Mouse (Mus musculus) forebrain, embryonic 12.5 days (tissue): ENCODE measurements around the gene Flywch2. TPM values are rescaled to one million over a fixed set of nuclear protein-coding genes. Genes with fewer than 3 reads are reported as not detected.

Experiments
- ATAC-seq: fragments of 200-750 bp; cut with Nextera tagmentation; 2 replicates; pipeline ENCODE4 v1.8.0; 2017; ENCODE audit warnings: moderate TSS enrichment; ENCODE audit not compliant: low FRiP score
- H3K27ac ChIP-seq: fragments of 300-500 bp; sonication (generic); 2 replicates; pipeline ENCODE4 v1.5.1; 2016; ENCODE audit warnings: mild to moderate bottlenecking
- H3K27me3 ChIP-seq: fragments of 300-500 bp; sonication (generic); 2 replicates; pipeline ENCODE4 v1.6.1; 2016; ENCODE audit warnings: mild to moderate bottlenecking
- H3K36me3 ChIP-seq: fragments of 300-500 bp; sonication (generic); replicated peaks from 2 replicates; pipeline ENCODE4 v1.6.1; 2016; ENCODE audit warnings: mild to moderate bottlenecking
- H3K4me1 ChIP-seq: fragments of 300-500 bp; sonication (generic); 2 replicates; pipeline ENCODE4 v1.6.1; 2016
- H3K4me2 ChIP-seq: fragments of 300-500 bp; sonication (generic); 2 replicates; pipeline ENCODE4 v1.6.1; 2016; ENCODE audit warnings: mild to moderate bottlenecking, moderate library complexity
- H3K4me3 ChIP-seq: fragments of 300-500 bp; sonication (generic); replicated peaks from 2 replicates; pipeline ENCODE4 v1.5.1; 2016; ENCODE audit warnings: mild to moderate bottlenecking
- H3K9ac ChIP-seq: fragments of 300-500 bp; sonication (generic); 2 replicates; pipeline ENCODE4 v1.6.1; 2016; ENCODE audit warnings: mild to moderate bottlenecking
- H3K9me3 ChIP-seq: fragments of 300-500 bp; sonication (generic); 2 replicates; pipeline ENCODE4 v1.6.1; 2016
- WGBS: fragments of 180-500 bp; shearing (Covaris S2); methylation state at CpG from one replicate; pipeline ENCODE4 v1.1.7; 2016; 5-methylcytosine and 5-hydroxymethylcytosine counted together
- polyA plus RNA-seq: library from polyadenylated mRNA; unstranded; fragments of >200 nt; fragmentation: Nextera tagmentation; extraction: Ambion mirVana; gene quantifications from 2 replicates; pipeline ENCODE4 v1.2.1, GENCODE M21; 2016

Flywch2 gene
- polyA plus RNA-seq, 1 experiment from 2014 or later = 33.5 TPM

GRCm38 (mm10) chr17:23761155-23761554 is 24.7 kb downstream of the Flywch2 start:
- Histone ChIP-seq H3K9ac (no peak overlapping the region), H3K36me3 (peaks cover 76% of the 10 kb centered on the region), H3K4me2 (no peak overlapping the region), H3K27me3 (no peaks in the 10 kb centered on the region), H3K27ac (no peak overlapping the region), H3K9me3 (no peaks in the 10 kb centered on the region), H3K4me3 (no peak overlapping the region), H3K4me1 (peaks cover 3% of the 10 kb centered on the region; the same call in 1 of the 2 replicates)
- WGBS = 93% methylated on average over 3 of the region's 3 CpGs
- ATAC-seq = no peak

- Histone ChIP-seq H3K4me3 (no peak overlapping the region), H3K36me3 (peaks cover 85% of the 10 kb centered on the region), H3K9ac (no peak overlapping the region), H3K4me1 (peaks cover 3% of the 10 kb centered on the region; the same call in 1 of the 2 replicates), H3K4me2 (no peak overlapping the region), H3K9me3 (no peaks in the 10 kb centered on the region), H3K27me3 (no peaks in the 10 kb centered on the region), H3K27ac (no peak overlapping the region)
- WGBS = 95% methylated on average over 9 of the region's 9 CpGs
- ATAC-seq = no peak
Measured at GRCm38 (mm10) chr17:23760231-23760630, 25.6 kb downstream of the Flywch2 start.

GRCm38 (mm10) chr17:23758801-23759200 is 27.1 kb downstream of the Flywch2 start:
- H3K9ac ChIP-seq = no peak overlapping the region
- H3K4me2 ChIP-seq = no peak overlapping the region
- no peak overlapping the region for H3K27ac ChIP-seq
- WGBS = 83% methylated on average over 8 of the region's 8 CpGs
- no peaks in the 10 kb centered on the region for H3K9me3 ChIP-seq
- H3K4me3 ChIP-seq = no peak overlapping the region
- peaks cover 93% of the 10 kb centered on the region for H3K36me3 ChIP-seq
- no peaks in the 10 kb centered on the region for H3K27me3 ChIP-seq
- ATAC-seq = no peak
- H3K4me1 ChIP-seq = peaks cover 3% of the 10 kb centered on the region; the same call in 1 of the 2 replicates

GRCm38 (mm10) chr17:23757581-23757980 is 28.3 kb downstream of the Flywch2 start:
- 96% methylated on average over 9 of the region's 9 CpGs for WGBS
- H3K36me3 ChIP-seq = peaks cover 97% of the 10 kb centered on the region
- ATAC-seq = no peak

GRCm38 (mm10) chr17:23755689-23756088 is 30.2 kb downstream of the Flywch2 start:
- Histone ChIP-seq H3K4me3 (no peak overlapping the region), H3K36me3 (peaks cover 93% of the 10 kb centered on the region), H3K9ac (no peak overlapping the region), H3K27me3 (no peaks in the 10 kb centered on the region), H3K4me1 (peaks cover 3% of the 10 kb centered on the region; the same call in 1 of the 2 replicates), H3K9me3 (no peaks in the 10 kb centered on the region), H3K27ac (no peak overlapping the region), H3K4me2 (no peak overlapping the region)
- no peak for ATAC-seq
- WGBS = 99% methylated on average over 13 of the region's 13 CpGs

More at GRCm38 (mm10) chr17:23757581-23757980, 28.3 kb downstream of the Flywch2 start:
- no peak overlapping the region for H3K4me2 ChIP-seq
- no peak overlapping the region for H3K9ac ChIP-seq
- H3K27me3 ChIP-seq = no peaks in the 10 kb centered on the region
- H3K4me3 ChIP-seq = no peak overlapping the region
- no peak overlapping the region for H3K27ac ChIP-seq
- peaks cover 3% of the 10 kb centered on the region; the same call in 1 of the 2 replicates for H3K4me1 ChIP-seq
- no peaks in the 10 kb centered on the region for H3K9me3 ChIP-seq

GRCm38 (mm10) chr17:23749400-23750191 is 36.3 kb downstream of the Flywch2 start:
- H3K4me3 ChIP-seq = no peak overlapping the region

GRCm38 (mm10) chr17:23748631-23749391 is 37.1 kb downstream of the Flywch2 start:
- Histone ChIP-seq H3K27ac (no peak overlapping the region), H3K36me3 (peaks cover 28% of the 10 kb centered on the region), H3K9me3 (no peaks in the 10 kb centered on the region), H3K4me1 (peaks cover 21% of the 10 kb centered on the region), H3K27me3 (peaks cover 50% of the 10 kb centered on the region), H3K4me3 (no peak overlapping the region), H3K4me2 (no peak overlapping the region), H3K9ac (no peak overlapping the region)
- WGBS = 39% methylated on average over 10 of the region's 10 CpGs
- 0 out of 2 replicates have a peak, but pooled peaks have one; percentile 12 for ATAC-seq

More at GRCm38 (mm10) chr17:23749400-23750191, 36.3 kb downstream of the Flywch2 start:
- Histone ChIP-seq H3K4me2 (no peak overlapping the region), H3K9me3 (no peaks in the 10 kb centered on the region), H3K36me3 (peaks cover 36% of the 10 kb centered on the region), H3K4me1 (peaks cover 18% of the 10 kb centered on the region), H3K9ac (no peak overlapping the region), H3K27me3 (peaks cover 42% of the 10 kb centered on the region), H3K27ac (no peak overlapping the region)
- WGBS = 85% methylated on average over 11 of the region's 11 CpGs
- ATAC-seq = no peak

- ATAC-seq = no peak
- Histone ChIP-seq H3K9ac (no peak overlapping the region), H3K9me3 (no peaks in the 10 kb centered on the region), H3K4me3 (no peak overlapping the region), H3K27me3 (peaks cover 58% of the 10 kb centered on the region), H3K27ac (no peak overlapping the region), H3K36me3 (peaks cover 20% of the 10 kb centered on the region), H3K4me1 (peaks cover 21% of the 10 kb centered on the region), H3K4me2 (no peak overlapping the region)
- WGBS = 44% methylated on average over 6 of the region's 6 CpGs
Measured at GRCm38 (mm10) chr17:23748026-23748425, 37.9 kb downstream of the Flywch2 start.

- Histone ChIP-seq H3K27me3 (peaks cover 63% of the 10 kb centered on the region), H3K9ac (no peak overlapping the region), H3K4me2 (no peak overlapping the region)
Measured at GRCm38 (mm10) chr17:23747471-23747870, 38.4 kb downstream of the Flywch2 start.

GRCm38 (mm10) chr17:23746767-23747166 is 39.1 kb downstream of the Flywch2 start:
- no peak for ATAC-seq
- Histone ChIP-seq H3K4me3 (no peak overlapping the region), H3K27ac (no peak overlapping the region), H3K4me1 (peaks cover 28% of the 10 kb centered on the region), H3K9ac (no peak overlapping the region), H3K27me3 (peaks cover 70% of the 10 kb centered on the region), H3K4me2 (no peak overlapping the region), H3K36me3 (peaks cover 7% of the 10 kb centered on the region), H3K9me3 (no peaks in the 10 kb centered on the region)
- 77% methylated on average over 3 of the region's 3 CpGs for WGBS

More at GRCm38 (mm10) chr17:23747471-23747870, 38.4 kb downstream of the Flywch2 start:
- Histone ChIP-seq H3K27ac (no peak overlapping the region), H3K4me1 (peaks cover 22% of the 10 kb centered on the region), H3K4me3 (no peak overlapping the region), H3K36me3 (peaks cover 14% of the 10 kb centered on the region), H3K9me3 (no peaks in the 10 kb centered on the region)
- WGBS = 84% methylated on average over 3 of the region's 3 CpGs
- ATAC-seq = no peak

GRCm38 (mm10) chr17:23746311-23746710 is 39.6 kb downstream of the Flywch2 start:
- peak overlapping the region; percentile 32 for H3K4me3 ChIP-seq
- peaks cover 75% of the 10 kb centered on the region for H3K27me3 ChIP-seq
- WGBS = 4% methylated on average over 12 of the region's 12 CpGs

More at GRCm38 (mm10) chr17:23746311-23746710, 39.6 kb downstream of the Flywch2 start:
- Histone ChIP-seq H3K9me3 (no peaks in the 10 kb centered on the region), H3K36me3 (peaks cover 3% of the 10 kb centered on the region), H3K4me2 (peak overlapping the region; percentile 65), H3K9ac (no peak overlapping the region), H3K27ac (no peak overlapping the region), H3K4me1 (peaks cover 28% of the 10 kb centered on the region)
- ATAC-seq = no peak
